Mouse (Mus musculus) spleen, postnatal 10 days (tissue): ENCODE measurements around the gene Nav2.

ENCODE experiments used
- DNase-seq, 2 experiments: peaks; one replicate each; pipeline ENCODE4 v3.0.0; 2021 to 2022; ENCODE audit warnings: low spot score in 2 of 2

The Nav2 gene

GRCm38 (mm10) chr7:49249996-49250395 is 341.5 kb downstream of the Nav2 start:
- DNase-seq: peak; percentile 43 to 77

DNA sequence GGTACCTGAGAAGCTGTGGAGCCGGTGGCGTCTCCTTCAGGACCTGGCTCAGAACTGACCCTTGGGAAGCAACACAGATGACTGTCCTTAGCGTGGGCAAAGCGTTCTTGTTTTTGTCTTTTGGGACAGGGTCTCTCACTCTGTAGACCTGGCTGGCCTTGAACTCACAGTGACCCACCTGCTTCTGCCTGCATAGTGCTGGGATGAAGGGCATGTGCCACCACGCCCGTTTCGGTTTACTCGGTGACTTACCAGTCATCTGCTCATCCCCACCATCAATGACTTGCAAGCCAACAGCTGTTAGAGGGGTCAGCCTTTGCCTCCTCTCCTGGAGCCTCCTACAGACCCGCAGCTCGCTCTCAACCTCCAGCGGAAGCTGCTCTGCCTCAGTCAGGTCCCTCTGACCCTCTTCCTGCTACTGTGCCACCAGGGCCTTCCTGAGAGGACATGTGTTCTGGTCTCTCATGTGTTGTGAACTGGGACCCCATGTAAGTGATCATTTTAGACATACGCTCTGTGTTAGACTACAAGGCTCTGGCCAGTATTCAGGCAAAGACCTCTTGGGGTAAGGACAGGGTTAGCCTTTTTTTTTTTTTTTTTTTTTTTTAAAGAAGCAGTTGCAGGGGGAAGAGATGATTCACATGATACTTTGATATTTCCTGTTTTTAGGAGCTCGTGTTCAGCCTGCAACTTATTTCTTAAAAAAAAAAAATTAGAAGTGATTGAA is 342.2 kb downstream of the Nav2 start:
- DNase-seq: no peak

- no peak for DNase-seq
Measured at GRCm38 (mm10) chr7:49251308-49251638, 342.8 kb downstream of the Nav2 start.

DNA sequence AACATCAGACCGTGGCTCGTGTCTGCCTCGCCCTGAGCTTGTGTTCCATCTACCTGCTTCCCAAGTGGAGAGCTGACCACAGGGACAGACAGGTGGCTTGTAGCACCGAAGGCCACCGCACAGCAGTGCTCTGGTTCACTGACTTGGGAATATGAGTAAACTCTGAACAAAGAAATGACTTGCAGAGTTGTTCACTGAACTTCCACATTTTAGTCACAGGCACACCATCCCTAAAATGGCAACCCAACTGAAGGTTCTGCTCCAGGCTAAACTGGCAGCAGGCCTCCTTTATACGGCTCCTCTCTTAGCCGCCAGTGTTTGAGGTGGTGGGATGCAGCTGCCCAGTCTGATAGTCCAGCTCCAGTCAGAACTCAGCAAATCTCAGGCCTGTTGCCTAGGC is 343.9 kb downstream of the Nav2 start:
- no peak for DNase-seq

DNA sequence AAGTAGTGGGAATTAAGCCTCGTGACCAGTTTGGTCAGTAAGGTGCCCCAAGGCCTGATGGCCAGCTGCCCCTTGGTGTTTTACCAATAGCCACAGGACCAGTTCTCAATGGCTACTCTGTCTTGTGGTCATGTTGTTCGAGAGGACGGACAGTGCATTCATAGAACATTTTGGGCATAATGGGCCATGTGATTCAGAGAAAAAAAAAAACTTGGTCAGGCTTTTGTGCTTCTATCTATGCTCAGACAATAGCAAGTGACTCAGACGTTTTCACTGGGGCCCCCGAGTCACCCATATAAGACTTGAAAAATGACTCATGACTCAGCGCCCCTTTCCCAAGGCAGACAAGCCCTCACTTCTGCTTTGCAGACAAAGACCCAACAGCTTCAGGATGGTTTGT is 344.4 kb downstream of the Nav2 start:
- no peak for DNase-seq

GRCm38 (mm10) chr7:49255053-49255452 is 346.5 kb downstream of the Nav2 start:
- no peak for DNase-seq

DNA sequence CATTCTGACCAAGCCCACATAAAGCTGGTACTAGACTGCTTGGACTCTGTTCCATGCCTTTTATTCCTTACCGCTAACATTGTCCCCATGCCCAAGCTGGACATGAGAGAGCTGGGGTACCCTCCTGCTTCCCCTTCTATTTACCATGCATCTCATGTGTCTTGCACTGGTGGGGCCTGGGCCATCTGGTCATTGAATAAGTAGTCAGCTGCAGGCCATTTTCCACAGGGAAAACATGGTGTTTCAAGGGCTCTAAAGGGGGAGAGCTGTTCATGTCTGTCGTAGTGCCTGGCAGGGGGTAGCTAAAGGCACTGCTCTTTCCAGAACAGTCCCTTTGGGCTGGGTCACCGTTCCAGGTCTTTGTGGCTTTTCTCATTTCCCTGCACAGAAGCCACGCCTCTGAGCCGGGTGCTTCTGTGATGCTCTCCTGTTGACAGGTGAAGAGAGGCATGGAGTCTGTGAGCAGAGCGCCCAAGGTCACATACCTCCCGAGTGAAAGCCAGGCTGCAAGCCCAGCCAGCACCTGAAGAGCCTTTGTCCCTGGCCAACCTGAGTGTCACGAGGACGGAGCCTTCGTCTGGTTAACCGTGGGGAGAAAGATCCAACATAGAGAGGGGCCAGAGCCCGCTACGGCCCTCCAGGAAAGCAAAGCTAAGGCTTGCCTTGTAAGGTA is 348.9 kb downstream of the Nav2 start:
- DNase-seq: no peak

DNA sequence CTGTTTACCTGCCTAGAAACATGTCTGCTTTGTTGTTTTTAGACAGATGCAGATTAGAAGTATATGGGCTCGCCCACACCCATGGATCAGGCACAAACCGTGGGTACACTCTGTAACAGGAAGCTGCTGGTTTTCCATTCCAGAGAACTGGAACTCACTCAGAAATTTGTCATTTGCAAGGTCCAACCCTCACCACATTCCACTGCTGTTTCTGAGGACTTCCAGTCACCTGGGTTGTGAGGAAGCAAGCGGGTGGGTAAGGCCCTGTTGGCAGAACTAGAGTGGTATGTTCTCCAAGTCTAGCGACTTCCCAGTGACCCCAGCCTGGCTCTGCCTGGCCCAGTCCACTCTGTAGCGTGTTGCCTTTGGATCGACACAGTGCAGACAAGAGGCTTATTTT is 349.6 kb downstream of the Nav2 start:
- no peak for DNase-seq

- no peak for DNase-seq
Measured at GRCm38 (mm10) chr7:49261941-49262511, 353.5 kb downstream of the Nav2 start.

DNA sequence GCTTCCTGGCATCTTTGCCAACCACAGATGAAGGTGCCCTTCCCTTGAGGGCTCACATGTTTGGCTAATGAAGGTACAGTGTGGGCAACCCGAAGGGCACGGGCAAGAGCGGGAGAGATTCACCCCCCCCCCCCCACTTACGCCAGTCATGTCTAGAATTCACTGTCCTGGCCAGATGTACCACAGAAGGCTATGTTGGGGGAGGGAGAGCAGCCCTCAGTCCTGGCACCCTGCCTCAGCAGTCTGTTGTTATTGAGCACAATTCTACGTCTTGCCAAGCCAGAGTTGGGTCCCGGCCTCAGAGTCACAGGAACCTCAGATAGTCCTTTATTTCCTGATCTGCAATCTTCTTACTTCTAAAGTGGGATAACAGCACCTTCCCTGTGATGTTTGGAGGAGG is 357.9 kb downstream of the Nav2 start:
- no peak for DNase-seq

GRCm38 (mm10) chr7:49267621-49268325 is 359.3 kb downstream of the Nav2 start:
- no peak for DNase-seq

- DNase-seq: no peak
Measured at GRCm38 (mm10) chr7:49268401-49268921, 359.9 kb downstream of the Nav2 start.

GRCm38 (mm10) chr7:49270855-49271254 is 362.3 kb downstream of the Nav2 start:
- no peak for DNase-seq

GRCm38 (mm10) chr7:49272445-49273439 is 364.2 kb downstream of the Nav2 start:
- DNase-seq: peak in 1 of 2 experiments; percentile 63

DNA sequence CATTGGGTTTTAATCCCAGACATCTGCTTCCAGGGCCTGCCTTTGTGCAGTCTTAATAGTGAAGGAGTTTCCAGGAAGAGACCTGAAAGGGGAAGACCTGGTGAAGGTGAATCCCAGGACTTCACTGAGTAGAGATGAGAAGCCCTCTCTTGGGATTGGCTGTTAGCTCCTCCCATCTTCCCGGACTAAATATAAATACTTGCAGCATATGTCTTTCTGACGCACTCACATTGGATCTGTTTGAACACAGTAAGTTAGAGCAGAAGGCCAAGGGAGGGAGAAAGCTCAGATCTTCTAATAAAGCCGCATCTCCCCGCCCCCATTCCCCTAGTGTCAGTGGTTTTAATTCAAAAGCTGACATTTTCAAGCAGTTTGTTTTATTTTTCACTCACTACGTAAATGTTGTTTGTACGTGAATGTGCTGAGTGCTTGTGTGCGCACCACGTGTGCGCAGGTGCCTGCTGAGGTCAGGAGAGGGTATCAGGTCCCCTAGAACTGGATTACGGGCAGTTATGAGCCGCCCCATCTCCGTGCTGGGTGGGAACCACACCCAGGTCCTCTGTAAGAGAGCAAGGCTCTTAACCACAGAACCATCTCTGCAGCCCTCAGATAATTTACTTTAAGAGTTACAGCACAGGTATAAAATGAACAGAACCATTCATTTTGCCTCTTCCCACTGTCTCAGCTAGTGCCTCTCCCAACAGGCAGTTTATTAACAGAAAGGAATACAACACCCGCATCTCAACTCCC is 365.6 kb downstream of the Nav2 start:
- DNase-seq: no peak

DNA sequence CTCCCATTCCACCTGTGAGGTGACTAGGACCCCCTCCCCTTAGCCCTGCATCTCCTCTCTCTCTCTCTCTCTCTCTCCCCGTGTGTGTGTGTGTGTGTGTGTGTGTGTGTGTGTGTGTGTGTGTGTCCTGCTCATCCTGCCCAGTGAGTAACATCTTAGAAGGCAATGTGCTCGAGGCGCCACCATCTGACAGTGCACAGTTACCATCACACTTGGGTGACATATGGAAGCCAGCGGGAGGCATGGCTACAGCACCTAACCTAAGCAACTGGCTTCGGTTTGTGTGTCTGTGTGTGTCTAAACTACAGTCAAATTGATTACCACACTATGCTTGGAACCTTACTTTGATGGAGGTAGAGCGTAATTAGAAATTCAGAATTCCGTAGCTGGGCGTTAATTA is 366.2 kb downstream of the Nav2 start:
- DNase-seq: no peak

DNA sequence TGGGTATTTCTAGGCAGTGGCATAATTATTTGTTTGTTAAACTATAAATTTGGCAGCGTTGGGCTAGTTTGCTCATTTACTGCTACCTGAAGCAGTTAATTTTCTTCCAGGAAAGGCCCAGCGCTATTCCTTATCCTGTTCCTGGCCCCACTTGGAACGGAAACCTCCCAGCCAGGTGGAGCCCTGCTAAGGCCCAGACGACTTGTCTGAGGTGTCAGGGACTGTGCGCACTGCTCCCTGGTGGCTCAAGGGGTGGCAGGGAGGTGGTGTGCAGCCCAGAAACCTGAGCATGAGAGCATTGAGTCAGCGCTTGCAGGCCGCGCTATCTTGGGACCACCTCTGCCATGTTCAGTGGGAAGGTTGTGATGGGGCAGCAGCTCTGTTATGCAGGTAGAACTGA is 367.6 kb downstream of the Nav2 start:
- DNase-seq: no peak

GRCm38 (mm10) chr7:49277685-49278084 is 369.2 kb downstream of the Nav2 start:
- DNase-seq: no peak

GRCm38 (mm10) chr7:49278531-49278930 is 370.0 kb downstream of the Nav2 start:
- DNase-seq: no peak

DNA sequence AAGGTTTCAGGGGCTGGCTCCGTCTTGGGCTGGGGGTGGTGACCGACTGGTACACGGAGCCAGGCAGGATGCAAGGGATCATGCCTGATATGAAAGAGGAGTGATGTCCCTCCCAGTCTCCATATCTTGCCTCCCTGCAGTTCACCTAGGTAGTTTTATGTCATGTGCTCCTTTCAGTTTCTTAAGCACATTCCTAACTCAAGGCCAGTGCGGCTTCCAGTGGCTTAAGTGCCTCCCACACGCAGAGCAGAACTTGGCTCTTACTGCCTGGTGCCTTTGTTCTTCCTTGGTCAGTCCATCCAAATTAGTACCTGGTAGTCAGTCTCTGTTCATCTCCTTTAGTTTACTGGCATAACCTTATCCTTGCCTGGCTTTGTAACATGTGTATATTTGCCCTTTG is 371.9 kb downstream of the Nav2 start:
- no peak for DNase-seq
